Mouse (Mus musculus): Measurements from ENCODE around the gene H2-DMb1.

DNA sequence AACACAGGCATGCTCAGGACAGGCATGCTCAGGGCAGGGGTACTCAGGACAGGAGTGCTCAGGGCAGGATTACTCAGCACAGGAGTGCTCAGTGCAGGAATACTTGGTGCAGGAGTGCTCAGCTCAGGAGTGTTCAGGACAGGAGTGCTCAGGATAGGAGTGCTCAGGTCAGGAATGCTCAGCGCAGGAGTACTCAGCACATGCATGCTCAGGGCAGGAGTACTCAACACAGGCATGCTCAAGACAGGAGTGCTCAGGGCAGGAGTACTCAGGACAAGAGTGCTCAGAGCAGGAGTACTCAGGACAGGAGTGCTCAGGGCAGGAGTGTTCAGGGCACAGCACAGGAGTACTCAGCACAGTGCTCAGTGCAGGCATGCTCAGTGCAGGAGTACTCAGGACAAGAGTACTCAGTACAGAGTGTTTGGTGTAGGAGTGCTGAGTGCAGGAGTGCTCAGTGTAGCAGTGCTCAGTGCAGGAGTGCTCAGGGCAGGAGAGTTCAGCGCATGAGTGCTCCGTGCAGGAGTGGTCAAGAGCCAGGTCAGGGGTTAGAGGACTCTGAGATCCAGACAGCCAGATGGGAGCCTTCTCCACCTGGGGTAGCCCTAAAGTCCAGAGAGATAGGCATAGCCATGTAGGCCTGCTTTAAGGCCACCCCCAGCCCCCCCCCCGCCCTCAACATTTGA lies 50.0 kb downstream of the H2-DMb1 start:
- no peak for TF ChIP-seq POLR2A (IDR thresholded peaks at IDR 0.05; ENCODE audit: borderline replicate concordance, extremely low read depth, low read depth, low read length)
- TF ChIP-seq CTCF (IDR thresholded peaks at IDR 0.05; ENCODE audit: insufficient read depth, low read length), result no peak
